Mouse (Mus musculus) cerebellum, postnatal 14 days (tissue): ENCODE data around the gene Hecw1.
A peak's percentile ranks its signal among the peaks of the same experiment; 100 is the strongest.
"Not testable (repeated sequence)": the region's sequence is repeated elsewhere in the genome, so short reads cannot be mapped to it uniquely, and the experiment has no call there.

Experiments
- DNase-seq, 2 experiments: peaks; one replicate each; pipeline ENCODE4 v3.0.0; 2021; ENCODE audit warnings: mixed read lengths in 2 of 2

The Hecw1 gene

GRCm38 (mm10) chr13:14365546-14365945 is 157.5 kb downstream of the Hecw1 start:
- peak; percentile 26 to 30 for DNase-seq

- no peak for DNase-seq
Observed at GRCm38 (mm10) chr13:14327252-14327651, 195.8 kb downstream of the Hecw1 start.

- peak in 1 of 2 experiments; percentile 3 for DNase-seq
Observed at GRCm38 (mm10) chr13:14306617-14307016, 216.4 kb downstream of the Hecw1 start.

- no peak for DNase-seq
Observed at GRCm38 (mm10) chr13:14304103-14304502, 218.9 kb downstream of the Hecw1 start.

GRCm38 (mm10) chr13:14302921-14303320 is 220.1 kb downstream of the Hecw1 start:
- DNase-seq: no peak

GRCm38 (mm10) chr13:14290016-14290415 is 233.0 kb downstream of the Hecw1 start:
- DNase-seq: no peak

- no peak for DNase-seq
Observed at GRCm38 (mm10) chr13:14271476-14271875, 251.6 kb downstream of the Hecw1 start.

- DNase-seq: not testable (repeated sequence)
Observed at GRCm38 (mm10) chr13:14260939-14261338, 262.1 kb downstream of the Hecw1 start.

GRCm38 (mm10) chr13:14245946-14246345 is 277.1 kb downstream of the Hecw1 start:
- no peak for DNase-seq

GRCm38 (mm10) chr13:14179669-14180068 is 343.4 kb downstream of the Hecw1 start:
- DNase-seq: no peak

GRCm38 (mm10) chr13:14177989-14178388 is 345.0 kb downstream of the Hecw1 start:
- peak; percentile 12 to 32 for DNase-seq
